Mouse (Mus musculus): ENCODE data around the gene Gm11938.
"Not testable (repeated sequence)": the region's sequence is repeated elsewhere in the genome, so short reads cannot be mapped to it uniquely, and the experiment has no call there.

Gene Gm11938

DNA sequence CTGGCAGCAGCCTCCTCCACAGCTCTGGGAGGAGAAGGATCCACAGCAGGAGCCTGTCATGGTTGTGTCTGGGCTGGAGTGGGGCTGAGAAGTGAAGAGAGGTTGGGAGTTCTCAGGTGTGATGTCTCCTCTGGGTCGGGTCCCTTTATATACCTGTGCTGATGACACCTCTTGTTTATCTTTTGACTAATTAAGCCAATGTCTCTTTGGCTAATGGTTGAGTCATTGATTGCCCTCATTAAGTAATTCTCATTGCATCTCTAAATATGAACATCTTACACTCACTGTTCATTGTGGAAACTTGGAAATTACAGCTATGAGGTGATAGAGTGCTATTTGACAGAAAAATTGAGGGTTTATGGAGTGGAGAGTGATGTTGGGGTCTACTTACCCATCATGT is at the start of gene Gm11938:
TSS of gene Gm11938 (minus strand) at position 101 of the 400 bp plus-strand sequence.
- DNase-seq, result not testable (repeated sequence)

DNA sequence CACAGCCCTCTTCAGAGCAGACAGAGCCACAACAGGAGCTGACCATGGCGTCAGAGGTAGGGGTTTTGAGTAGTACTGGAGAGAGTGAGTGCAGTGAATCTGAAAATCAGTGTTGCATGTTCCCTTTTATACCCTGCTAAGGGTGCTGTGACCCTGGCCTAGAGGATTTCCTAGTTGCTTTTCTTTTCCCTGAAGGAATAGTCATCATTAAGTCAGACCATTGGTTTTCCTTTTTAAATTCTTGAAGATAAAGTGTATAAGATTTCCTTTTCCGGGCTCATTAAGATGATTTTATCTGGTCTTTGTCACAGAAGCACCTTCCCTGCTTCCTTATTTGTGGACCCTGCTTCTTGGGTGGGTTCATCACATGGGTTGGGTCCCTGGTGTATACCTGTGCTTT is 47.0 kb upstream of the Gm11938 start, which contains the start of gene Gm11555:
TSS of gene Gm11555 (minus strand) at position 101 of the 400 bp plus-strand sequence.
- DNase-seq, result no peak

DNA sequence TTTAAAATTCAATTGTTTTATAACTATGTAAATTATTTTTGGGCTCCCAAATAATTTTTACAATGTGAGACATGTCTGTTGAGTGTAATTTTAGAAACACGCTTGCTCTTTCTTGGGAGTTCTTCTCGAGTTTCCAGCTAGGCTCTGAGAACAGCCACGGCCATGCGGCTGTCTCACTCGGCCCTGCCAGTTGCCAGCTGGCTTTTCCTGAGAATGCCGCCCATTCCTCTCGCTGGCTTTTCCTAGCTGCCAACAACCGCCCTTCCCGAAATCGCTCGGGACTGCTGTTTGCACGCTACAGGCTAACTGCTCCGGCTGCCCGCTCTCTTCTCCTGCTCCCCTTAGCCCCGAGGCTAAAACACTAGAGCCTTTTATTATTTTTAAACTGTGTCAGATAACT is 43.3 kb upstream of the Gm11938 start:
- DNase-seq, result peak; percentile 10 to 14

DNA sequence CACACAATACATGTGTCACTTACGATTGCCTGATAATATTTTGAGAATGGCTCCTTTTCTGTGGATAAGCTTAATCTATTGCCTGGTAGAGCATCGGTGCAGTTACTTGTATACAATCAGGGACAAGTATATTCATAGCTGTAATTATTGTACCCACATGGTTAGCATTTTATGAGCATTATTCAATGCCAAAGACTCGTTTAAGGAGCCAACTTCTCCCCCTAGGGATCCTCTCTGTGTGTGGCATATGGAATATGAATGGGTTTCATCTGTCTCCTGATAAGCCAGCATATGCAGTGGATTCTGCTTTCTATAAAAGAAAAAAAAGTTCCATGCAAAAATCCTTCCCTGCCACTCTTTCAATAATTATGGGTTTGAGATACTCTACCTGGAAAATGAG is 41.2 kb upstream of the Gm11938 start:
- DNase-seq, result no peak

DNA sequence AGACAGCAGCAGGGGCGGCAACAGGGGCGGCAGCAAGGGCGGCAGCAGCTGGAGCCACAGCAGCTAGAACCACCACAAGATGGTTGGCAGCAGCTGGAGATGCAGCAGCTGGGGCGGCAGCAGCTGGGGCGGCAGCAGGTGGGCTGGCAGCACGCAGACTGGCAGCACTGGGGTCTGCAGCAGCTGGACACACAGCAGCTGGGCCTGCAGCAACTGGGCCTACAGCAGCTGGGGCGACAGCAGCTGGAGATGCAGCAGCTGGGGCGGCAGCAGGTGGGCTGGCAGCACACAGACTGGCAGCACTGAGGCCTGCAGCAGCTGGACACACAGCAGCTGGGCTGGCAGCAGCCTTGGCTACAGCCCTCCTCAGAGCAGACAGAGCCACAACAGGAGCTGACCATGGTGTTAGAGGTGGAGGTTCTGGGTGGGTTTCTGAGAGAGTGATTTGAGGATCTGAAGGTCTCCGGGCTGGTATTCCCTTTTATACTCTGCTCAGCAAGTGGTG is 40.6 kb upstream of the Gm11938 start, which contains the start of gene Krtap4-7:
TSS of gene Krtap4-7 (minus strand) at position 455 of the 505 bp plus-strand sequence.
- not testable (repeated sequence) for DNase-seq

DNA sequence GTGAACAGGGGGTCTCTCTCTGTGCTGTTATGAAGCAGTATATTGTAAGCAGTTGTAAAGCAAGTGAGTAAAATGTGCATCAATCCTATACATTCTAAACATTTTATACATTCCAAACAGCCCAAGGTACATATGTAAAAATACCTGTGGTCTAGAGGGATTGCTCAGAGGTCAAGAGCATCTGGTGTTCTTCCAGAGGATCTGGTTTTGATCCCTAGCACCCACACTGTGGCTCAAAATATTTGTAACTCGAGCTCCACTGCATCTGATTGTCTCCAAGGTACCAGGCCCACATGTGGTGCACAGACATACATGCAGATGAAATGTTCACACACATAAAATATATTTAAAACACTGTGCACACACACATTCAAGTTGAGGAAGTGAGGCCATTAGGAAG is 37.8 kb upstream of the Gm11938 start:
- DNase-seq, result no peak

DNA sequence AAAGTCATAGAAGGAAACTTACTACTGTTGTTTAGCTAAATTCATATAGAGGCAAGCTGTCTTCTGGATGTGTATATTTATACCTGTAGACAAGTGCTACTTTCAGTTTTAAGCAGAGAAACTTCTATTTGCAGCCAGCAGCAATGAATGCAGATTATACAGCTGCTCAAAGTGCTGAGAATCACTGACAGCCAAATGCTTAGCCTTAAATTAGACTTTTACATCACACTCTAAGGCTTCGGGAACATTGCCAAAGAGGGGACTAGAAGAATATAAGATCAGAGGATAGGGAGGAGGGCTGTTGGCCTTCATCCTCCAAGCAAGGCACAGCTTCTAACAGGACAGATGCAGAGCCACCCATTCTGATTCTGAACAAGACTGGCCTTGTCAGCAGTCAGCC is 34.0 kb upstream of the Gm11938 start:
- no peak for DNase-seq

DNA sequence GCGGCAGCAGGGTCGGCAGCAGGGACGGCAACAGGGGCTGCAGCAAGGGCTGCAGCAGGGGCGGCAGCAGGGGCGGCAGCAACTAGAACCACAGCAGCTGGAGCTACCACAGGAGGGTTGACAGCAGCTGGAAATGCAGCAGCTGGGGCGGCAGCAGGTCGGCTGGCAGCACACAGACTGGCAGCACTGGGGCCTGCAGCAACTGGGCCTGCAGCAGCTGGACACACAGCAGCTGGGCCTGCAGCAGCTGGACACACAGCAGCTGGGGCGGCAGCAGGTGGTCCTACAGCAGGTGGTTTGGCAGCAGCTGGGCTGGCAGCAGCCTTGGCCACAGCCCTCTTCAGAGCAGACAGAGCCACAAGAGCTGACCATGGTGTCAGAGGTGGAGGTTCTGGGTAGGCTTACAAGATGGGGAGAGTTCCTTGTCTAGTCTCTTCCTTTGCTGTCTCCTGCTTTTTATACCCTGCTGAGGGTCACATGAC is 31.6 kb upstream of the Gm11938 start, which contains the start of gene Krtap4-2:
TSS of gene Krtap4-2 (minus strand) at position 432 of the 482 bp plus-strand sequence.
- DNase-seq, result no peak

DNA sequence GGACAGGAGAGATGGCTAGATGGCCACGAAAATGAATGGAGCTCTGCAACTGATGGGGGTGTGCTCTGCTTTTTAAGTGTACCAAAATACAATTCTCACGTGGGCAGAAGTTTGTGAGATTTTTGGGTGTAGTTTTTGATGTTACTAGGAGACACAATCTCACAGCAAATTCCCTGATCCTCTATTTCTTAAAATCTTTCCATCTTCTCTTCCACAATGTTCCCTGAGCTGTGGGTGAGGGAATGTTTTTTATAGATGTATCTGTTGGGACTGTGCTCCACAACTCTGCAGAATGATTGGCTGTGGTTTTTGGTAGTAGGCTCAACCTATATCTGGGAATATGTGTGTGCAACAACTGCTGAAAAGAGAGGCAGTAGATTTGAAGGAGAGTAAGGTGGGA is 30.2 kb upstream of the Gm11938 start:
- DNase-seq, result no peak

DNA sequence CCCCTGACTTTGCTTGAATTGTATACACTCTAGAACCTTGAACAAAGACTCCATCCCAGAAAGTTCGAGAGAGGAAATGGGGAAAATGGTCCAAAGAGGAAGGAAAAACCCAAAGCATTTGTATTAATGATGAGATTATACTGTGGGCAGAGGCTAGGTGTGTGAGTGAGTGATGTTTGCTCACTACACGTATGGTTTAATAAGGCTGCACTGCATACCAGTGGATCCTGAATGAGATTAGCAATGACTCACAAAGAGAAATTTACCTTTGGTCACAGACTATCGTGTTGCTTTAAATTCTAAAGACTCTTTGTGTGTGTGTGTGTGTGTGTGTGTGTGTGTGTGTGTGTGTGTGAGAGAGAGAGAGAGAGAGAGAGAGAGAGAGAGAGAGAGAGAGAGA is 27.8 kb upstream of the Gm11938 start:
- no peak for DNase-seq

DNA sequence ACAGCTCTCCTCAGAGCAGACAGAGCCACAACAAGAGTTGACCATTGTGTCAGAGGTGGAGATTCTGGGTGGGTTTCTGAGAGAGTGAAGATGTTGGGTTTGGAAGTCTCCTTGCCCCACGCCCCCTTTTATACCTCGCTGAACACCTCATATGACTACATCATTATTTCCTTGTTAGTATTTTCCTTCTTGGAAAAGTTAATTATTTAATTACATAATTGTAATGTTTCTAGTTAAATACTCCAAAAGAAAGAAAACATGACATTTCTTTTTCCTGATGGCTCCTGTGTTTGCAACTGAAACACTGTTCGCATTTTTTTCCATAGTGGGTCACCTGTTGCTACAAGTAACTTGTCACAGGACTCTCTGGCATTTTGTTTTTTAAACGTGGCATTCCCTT is 25.0 kb upstream of the Gm11938 start, which contains the start of gene Krtap4-1:
TSS of gene Krtap4-1 (minus strand) at position 101 of the 400 bp plus-strand sequence.
- no peak for DNase-seq

DNA sequence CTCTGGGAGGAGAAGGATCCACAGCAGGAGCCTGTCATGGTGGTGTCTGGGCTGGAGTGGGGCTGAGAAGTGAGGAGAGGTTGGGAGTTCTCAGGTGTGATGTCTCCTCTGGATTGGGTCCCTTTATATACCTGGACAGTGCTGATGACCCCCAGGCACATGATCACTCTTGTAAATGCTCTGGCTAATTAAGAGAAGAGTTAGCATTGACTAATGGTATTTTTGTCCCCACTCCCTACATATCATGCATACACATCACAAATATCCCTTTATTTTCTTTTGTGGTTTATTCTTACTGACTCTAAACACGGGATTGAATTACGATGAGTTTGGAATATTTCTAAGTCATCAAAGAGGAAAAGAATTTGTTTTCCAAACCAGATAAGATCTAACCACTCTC is 17.2 kb upstream of the Gm11938 start, which contains the start of gene Gm11562:
TSS of gene Gm11562 (minus strand) at position 101 of the 400 bp plus-strand sequence.
- no peak for DNase-seq

DNA sequence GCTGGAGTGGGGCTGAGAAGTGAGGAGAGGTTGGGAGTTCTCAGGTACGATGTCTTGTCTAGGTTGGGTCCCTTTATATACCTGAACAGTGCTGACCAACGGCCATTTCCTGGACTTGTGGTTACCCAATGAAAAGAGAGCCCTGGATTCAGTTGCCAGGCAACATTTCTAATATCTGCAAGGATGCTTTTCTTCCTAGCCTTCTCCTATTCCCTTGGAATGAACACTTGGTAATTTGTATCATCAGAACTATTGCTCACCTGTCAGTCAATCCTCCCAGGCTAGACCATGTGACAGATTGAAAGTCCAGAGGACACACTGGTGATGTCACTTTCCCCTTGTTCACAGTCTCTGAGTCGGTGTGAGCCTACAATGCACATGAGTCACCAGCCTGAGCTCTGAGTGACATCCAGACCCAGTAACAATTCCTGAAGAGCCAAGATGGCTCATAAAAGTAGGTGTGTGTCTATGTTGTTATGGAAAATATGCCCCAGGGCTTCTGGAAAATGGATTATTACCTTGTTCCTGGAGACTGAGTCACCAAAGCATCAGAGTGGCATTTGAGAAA is 11.8 kb upstream of the Gm11938 start, which contains the start of gene Krtap2-4:
TSS of gene Krtap2-4 (minus strand) at position 51 of the 568 bp plus-strand sequence.
- DNase-seq, result no peak

DNA sequence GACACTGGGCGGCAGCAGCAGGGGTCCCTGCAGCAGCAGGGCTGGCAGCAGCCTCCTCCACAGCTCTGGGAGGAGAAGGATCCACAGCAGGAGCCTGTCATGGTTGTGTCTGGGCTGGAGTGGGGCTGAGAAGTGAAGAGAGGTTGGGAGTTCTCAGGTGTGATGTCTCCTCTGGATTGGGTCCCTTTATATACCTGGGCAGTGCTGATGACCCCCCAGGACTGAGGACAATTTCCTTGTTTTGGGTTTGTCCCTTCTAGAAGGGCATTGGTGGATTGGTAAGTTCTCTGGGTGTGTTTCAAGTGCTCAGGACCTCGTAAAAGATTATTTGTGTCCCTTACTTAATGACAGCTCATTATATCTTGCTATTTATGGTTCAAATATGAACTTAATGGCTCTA is 7.0 kb upstream of the Gm11938 start, which contains the start of gene Gm11937:
TSS of gene Gm11937 (minus strand) at position 101 of the 400 bp plus-strand sequence.
- DNase-seq, result not testable (repeated sequence)

DNA sequence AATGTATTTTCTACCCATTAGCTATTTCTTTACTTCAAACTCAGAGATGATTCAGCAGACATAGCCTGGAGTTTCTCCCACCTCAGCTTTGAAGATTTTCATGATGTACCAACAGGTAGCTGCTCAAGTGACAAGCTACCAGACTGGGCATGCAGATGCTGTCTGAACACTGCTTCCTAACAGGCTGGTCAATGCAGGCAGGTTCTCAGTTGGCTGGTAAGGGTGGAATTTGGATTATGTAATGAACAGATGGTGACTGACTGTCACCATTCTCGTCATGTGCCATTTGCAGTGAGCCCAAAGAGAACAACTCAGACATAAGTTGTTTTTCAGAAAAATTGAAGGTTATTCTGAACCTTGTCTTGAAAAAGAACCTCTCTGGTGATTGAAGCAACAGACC is 6.0 kb upstream of the Gm11938 start:
- DNase-seq, result peak; percentile 4 to 25

DNA sequence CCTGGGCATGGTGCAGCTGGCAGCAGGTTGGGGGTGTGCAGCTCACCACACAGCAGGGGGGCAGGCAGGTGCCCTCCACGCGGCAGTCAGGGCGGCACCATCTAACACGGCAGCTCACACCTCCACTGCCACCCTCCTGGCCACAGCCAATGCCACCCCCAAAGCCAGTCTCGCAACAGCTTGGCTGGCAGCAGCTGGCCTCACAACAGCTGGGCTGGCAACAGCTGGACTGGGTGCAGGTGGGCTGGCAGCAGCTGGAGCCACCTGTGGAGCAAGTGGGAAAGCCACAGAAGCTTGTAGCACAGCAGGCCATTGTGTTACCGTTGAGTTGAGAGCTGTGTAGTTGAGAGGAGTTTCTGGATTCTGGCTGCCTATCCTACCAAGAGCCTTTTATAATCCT is 5.4 kb downstream of the Gm11938 start, which contains the start of gene Krtap9-3:
TSS of gene Krtap9-3 (minus strand) at position 364 of the 400 bp plus-strand sequence.
- DNase-seq, result not testable (repeated sequence)

DNA sequence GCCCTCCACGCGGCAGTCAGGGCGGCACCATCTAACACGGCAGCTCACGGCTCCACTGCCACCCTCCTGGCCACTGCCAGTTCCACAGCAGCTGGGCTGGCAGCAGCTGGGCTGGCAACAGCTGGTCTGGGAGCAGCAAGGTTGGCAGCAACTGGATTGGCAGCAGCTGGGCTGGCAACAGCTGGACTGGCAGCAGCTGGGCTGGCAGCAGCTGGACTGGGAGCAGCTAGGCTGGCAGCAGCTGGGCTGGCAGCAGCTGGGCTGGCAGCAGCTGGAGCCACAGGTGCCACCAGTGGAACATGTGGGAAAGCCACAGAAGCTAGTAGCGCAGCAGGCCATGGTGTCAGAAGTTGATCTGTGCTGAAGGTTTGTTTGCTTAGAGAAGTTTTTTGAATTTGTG is 12.1 kb downstream of the Gm11938 start, which contains the start of gene Krtap1-3:
TSS of gene Krtap1-3 (minus strand) at position 359 of the 400 bp plus-strand sequence.
- DNase-seq, result no peak

DNA sequence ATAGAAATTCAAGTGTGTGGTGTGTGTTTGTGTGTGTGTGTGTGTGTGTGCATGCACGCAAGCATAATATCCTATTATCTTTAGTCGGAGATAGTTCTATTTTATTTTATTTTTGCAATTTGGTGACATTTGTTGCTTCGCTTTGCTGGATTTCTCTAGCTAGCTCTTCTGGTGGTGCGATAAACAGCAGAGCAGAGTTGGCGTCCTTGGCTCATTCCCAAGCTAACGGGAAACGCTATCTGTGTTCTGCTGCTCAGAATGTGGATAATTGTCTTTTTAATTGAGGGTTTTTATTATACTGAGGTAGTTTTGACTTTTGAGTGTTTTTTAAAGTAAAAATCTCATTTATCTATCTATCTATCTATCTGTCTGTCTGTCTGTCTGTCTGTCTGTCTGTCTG is 18.0 kb downstream of the Gm11938 start:
- DNase-seq, result no peak

DNA sequence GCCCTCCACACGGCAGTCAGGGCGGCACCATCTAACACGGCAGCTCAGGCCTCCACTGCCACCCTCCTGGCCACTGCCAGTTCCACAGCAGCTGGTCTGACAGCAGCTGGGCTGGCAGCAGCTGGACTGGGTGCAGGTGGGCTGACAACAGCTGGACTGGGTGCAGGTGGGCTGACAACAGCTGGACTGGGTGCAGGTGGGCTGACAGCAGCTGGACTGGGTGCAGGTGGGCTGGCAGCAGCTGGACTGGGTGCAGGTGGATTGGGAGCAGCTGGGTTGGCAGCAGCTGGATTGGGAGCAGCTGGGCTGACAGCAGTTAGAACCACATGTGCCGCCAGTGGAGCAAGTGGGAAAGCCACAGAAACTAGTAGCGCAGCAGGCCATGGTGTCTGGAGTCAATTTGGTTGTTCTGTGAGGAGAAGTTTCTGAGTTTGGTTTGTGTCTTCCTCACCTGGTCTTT is 19.8 kb downstream of the Gm11938 start, which contains the start of gene Krtap1-4:
TSS of gene Krtap1-4 (minus strand) at position 410 of the 460 bp plus-strand sequence.
- DNase-seq, result no peak

DNA sequence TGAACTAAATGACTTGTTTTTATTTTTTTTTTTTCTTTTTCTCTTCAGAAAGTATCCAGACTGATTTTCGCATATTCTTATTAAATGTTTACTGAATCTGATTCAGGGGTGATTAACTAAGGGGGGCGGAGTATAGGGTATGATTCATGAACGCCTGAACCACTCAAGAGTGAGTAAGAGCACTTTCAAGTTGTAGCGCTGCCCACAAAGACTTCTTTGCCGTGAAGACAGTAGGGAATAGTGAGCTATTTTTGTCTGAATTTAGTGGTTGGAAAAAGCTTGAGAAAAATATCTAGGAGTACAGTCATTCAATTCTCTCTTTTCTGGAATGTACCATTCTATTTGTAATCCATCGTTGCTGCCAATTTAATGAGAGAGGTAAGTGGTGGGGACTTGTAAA is 21.5 kb downstream of the Gm11938 start:
- no peak for DNase-seq

DNA sequence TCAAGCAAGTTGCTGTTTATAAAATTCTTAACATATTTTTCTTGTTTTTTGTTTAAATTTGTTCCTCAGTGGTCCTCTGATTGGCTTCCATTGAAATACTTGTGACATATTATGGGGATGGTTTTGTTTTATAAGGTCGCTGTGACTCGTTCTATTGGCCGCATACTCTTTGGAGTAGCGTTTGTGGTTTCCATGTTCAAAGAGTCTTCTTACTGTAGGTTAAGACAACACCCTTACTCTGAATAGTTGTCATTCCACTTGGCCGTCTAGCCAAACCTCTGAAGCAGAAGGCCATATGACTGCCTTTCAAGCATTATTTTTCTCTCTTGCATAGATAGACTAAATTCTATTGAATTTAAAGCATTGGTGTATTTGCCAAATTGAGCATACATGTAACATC is 22.1 kb downstream of the Gm11938 start:
- no peak for DNase-seq

DNA sequence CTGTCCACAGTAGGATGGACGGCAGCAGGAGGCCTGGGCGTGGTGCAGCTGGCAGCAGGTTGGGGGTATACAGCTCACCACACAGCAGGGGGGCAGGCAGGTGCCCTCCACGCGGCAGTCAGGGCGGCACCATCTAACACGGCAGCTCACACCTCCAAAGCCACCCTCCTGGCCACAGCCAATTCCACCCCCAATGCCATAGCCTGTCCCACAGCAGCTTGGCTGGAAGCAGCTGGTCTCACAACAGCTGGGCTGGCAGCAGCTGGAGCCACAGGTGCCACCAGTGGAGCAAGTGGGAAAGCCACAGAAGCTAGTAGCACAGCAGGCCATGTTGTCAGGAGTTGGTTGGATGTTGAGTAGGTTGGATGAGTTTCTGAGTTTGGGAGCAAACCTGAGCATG is 22.5 kb downstream of the Gm11938 start, which contains the start of gene Krtap1-5:
TSS of gene Krtap1-5 (minus strand) at position 381 of the 400 bp plus-strand sequence.
- no peak for DNase-seq

DNA sequence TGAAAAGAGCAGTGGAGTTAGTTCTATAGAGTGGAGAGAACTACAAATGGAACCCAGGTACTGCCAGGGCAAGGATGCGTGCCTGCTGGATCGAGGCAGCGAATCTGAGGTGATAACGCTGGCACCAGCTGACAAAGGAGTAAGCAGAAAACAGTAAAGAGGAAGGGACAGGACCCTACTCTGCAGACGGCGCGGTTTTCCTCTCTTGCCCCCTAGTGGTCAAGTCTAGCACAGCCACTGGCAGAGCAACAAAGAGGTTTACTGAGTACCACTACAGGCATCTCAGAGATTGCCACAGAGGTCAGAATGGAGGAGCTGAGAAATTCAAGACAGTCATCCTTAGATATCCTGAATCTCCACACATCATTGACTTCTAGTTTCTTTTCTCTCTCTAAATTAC is 29.0 kb downstream of the Gm11938 start:
- DNase-seq, result peak; percentile 86 to 88

DNA sequence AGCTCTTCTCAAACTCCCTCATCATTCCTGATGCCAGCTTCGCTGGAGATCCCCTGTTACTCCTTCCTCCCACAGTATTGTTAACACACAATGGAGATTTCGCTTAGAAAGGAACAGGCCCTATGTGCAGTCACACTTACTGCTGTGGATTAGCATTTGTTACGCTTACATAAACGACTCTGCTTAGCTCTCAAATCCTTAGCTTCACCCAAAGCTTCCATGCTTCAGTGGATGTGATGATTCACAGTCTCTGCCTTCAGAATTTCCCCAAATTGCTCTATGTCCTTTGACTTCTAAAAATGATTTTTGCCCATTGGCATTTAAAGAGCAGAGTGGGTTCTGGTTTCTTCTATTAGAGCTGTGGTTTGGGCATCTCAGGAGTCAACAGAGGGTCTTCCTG is 29.9 kb downstream of the Gm11938 start:
- DNase-seq, result no peak
